Mouse (Mus musculus) cortical plate, adult 2 months (tissue): ENCODE results near the gene Tshz2.

Source experiments
- CTCF ChIP-seq: fragments of 200-500 bp; IDR thresholded peaks from 2 replicates; pipeline ENCODE4 v1.5.1; 2011; ENCODE audit warnings: mild to moderate bottlenecking, control low read depth, low read length; ENCODE audit not compliant: insufficient read depth; ENCODE audit errors: extremely low read depth
- POLR2A ChIP-seq: fragments of 200-500 bp; IDR thresholded peaks from 2 replicates; pipeline ENCODE4 v1.6.1; 2011; ENCODE audit warnings: mild to moderate bottlenecking, low read length, control low read depth; ENCODE audit not compliant: insufficient read depth; ENCODE audit errors: extremely low read depth

DNA sequence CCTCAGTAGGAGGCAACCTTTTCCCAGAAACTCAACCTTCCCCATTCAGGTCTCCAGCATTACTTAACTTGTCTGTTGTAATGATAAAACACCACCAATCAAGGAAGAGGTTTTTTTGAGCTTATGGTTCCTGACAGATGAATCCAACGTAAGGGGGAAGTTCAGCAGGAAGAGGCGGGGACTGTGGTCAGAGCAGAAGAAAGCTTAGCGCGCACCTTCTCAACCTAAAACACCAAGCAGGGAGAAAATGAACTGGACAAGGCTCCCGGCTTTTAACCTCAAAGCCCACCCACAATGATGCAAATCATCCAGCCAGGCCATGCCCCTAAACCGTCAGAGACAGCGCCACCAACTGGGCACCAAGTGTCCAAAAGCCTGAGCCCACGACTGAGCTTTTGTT is 399.1 kb downstream of the Tshz2 start:
- TF ChIP-seq POLR2A (no peak), CTCF (no peak)
